In the genomic region with DNA sequence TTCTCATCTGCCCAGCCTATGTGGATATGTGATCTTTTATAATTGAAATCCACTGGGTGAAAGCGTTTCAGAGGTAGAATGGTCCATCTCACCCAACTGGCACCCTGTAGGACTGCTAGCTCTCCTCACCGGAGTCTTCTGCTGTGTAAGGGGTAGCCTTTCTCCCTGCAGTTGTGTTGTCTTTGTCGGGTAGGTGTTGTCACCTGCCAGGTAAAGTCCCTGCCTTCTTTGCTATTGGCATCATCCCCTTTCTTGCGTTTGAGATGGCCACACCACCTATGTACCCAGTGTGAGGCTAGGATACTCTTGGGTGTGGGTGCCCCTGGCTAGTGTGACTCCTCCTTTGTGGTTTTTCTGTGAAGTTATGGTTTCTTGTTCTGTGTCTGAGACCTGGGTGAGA, we compare ENCODE assay signal across 8 mouse cellular contexts. TPM values are rescaled to one million over a fixed set of nuclear protein-coding genes. Genes with fewer than 3 reads are reported as not detected.
DNase-seq lines count a peak whose midpoint lies in the region; ATAC-seq lines count a peak whose summit lies in the region.

No protein-coding gene starts in this region.

- peaks cover 38% of the 10 kb centered on the region for H3K4me1 ChIP-seq in kidney, embryonic 15.5 days
- H3K4me1 ChIP-seq in embryonic facial prominence, embryonic 10.5 days, result peaks cover 38% of the 10 kb centered on the region
- H3K4me1 ChIP-seq in hindbrain, embryonic 16.5 days (ENCODE audit: control insufficient read depth, insufficient read depth, low read depth, low read length), result peaks cover 33% of the 10 kb centered on the region
- peaks cover 37% of the 10 kb centered on the region for H3K4me1 ChIP-seq in midbrain, embryonic 16.5 days (ENCODE audit: control insufficient read depth, insufficient read depth, low read length)

- peaks cover 49% of the 10 kb centered on the region for H3K36me3 ChIP-seq in kidney, embryonic 15.5 days
- peaks cover 61% of the 10 kb centered on the region for H3K36me3 ChIP-seq in embryonic facial prominence, embryonic 10.5 days (replicated peaks)
- peaks cover 14% of the 10 kb centered on the region for H3K36me3 ChIP-seq in hindbrain, embryonic 16.5 days (ENCODE audit: control insufficient read depth, insufficient read depth, low read length)
- peaks cover 11% of the 10 kb centered on the region for H3K36me3 ChIP-seq in midbrain, embryonic 16.5 days (ENCODE audit: control insufficient read depth, insufficient read depth, low read length)

- no peak for DNase-seq in kidney, postnatal 10 days
- DNase-seq in embryonic facial prominence, embryonic 10.5 days (ENCODE audit: low spot score), result no peak
- no peak for DNase-seq in thymus, postnatal 36 days
- DNase-seq in adrenal gland, postnatal 10 days, result no peak
- no peak for DNase-seq in thymus, postnatal 14 days

- H3K4me2 ChIP-seq in kidney, embryonic 15.5 days, result peak overlapping the region; percentile 76
- peak overlapping the region; percentile 89 for H3K4me2 ChIP-seq in hindbrain, embryonic 16.5 days (ENCODE audit: low read length)
- H3K4me2 ChIP-seq in midbrain, embryonic 16.5 days (ENCODE audit: low read length), result peak overlapping the region; percentile 76

- H3K9ac ChIP-seq in kidney, embryonic 15.5 days, result peak overlapping the region; percentile 100
- H3K9ac ChIP-seq in hindbrain, embryonic 16.5 days (ENCODE audit: low read depth, low read length), result peak overlapping the region; percentile 96
- peak overlapping the region; percentile 96 for H3K9ac ChIP-seq in midbrain, embryonic 16.5 days (ENCODE audit: low read depth, low read length)

- H3K27ac ChIP-seq in kidney, embryonic 15.5 days, result no peak overlapping the region
- H3K27ac ChIP-seq in embryonic facial prominence, embryonic 10.5 days (replicated peaks), result peak overlapping the region; percentile 97; the same call in 1 of the 2 replicates
- H3K27ac ChIP-seq in hindbrain, embryonic 16.5 days (ENCODE audit: low read depth, low read length), result no peak overlapping the region
- no peak overlapping the region for H3K27ac ChIP-seq in midbrain, embryonic 16.5 days (ENCODE audit: low read length)

- 57% methylated on average over 4 of the region's 4 CpGs for WGBS in kidney, embryonic 15.5 days
- WGBS in embryonic facial prominence, embryonic 10.5 days, result 71% methylated on average over 4 of the region's 4 CpGs
- WGBS in hindbrain, embryonic 16.5 days, result 61% methylated on average over 4 of the region's 4 CpGs
- WGBS in midbrain, embryonic 16.5 days, result 69% methylated on average over 4 of the region's 4 CpGs

- H3K4me3 ChIP-seq in kidney, embryonic 15.5 days (replicated peaks), result peak overlapping the region; percentile 99
- peak overlapping the region; percentile 98 for H3K4me3 ChIP-seq in embryonic facial prominence, embryonic 10.5 days
- H3K4me3 ChIP-seq in hindbrain, embryonic 16.5 days (ENCODE audit: low read length), result peak overlapping the region; percentile 92
- peak overlapping the region; percentile 95 for H3K4me3 ChIP-seq in midbrain, embryonic 16.5 days (ENCODE audit: low read depth, low read length)

- no peaks in the 10 kb centered on the region for H3K27me3 ChIP-seq in kidney, embryonic 15.5 days
- H3K27me3 ChIP-seq in embryonic facial prominence, embryonic 10.5 days (replicated peaks; ENCODE audit: low read depth, poor library complexity, severe bottlenecking), result no peaks in the 10 kb centered on the region
- H3K27me3 ChIP-seq in hindbrain, embryonic 16.5 days (replicated peaks; ENCODE audit: control insufficient read depth, insufficient read depth, low read length), result no peaks in the 10 kb centered on the region
- no peaks in the 10 kb centered on the region for H3K27me3 ChIP-seq in midbrain, embryonic 16.5 days (ENCODE audit: control insufficient read depth, insufficient read depth, low read depth, low read length)

- no peak for ATAC-seq in kidney, embryonic 15.5 days (replicated peaks; ENCODE audit: low FRiP score)
- ATAC-seq in hindbrain, embryonic 16.5 days, result no peak
- ATAC-seq in midbrain, embryonic 16.5 days, result no peak

- no peaks in the 10 kb centered on the region for H3K9me3 ChIP-seq in kidney, embryonic 15.5 days (replicated peaks)
- H3K9me3 ChIP-seq in embryonic facial prominence, embryonic 10.5 days, result no peaks in the 10 kb centered on the region
- no peaks in the 10 kb centered on the region for H3K9me3 ChIP-seq in hindbrain, embryonic 16.5 days (ENCODE audit: control insufficient read depth, low read length)
- no peaks in the 10 kb centered on the region for H3K9me3 ChIP-seq in midbrain, embryonic 16.5 days (replicated peaks; ENCODE audit: control insufficient read depth, low read length, poor library complexity, severe bottlenecking)

RNA-seq across cellular contexts. Expression of gene Cnot3, which starts 1.6 kb away (rescaled TPM):
- polyA plus RNA-seq in kidney, embryonic 15.5 days (2015; fragmentation: Nextera tagmentation; extraction: Ambion mirVana), result 60.6 and 66.5 TPM in 2 replicates
- 85.6 and 88.0 TPM in 2 replicates for polyA plus RNA-seq in embryonic facial prominence, embryonic 10.5 days (2016; fragmentation: Nextera tagmentation; extraction: Ambion mirVana)
- 30.0 and 43.1 TPM in 2 replicates for polyA plus RNA-seq in hindbrain, embryonic 16.5 days (2015; fragmentation: Nextera tagmentation; extraction: Ambion mirVana)
- polyA plus RNA-seq in midbrain, embryonic 16.5 days (2015; fragmentation: Nextera tagmentation; extraction: Ambion mirVana), result 37.4 and 38.9 TPM in 2 replicates
- total RNA-seq in adrenal gland, postnatal 10 days (2021), result 10 to 100 TPM; 56.7 to 58.5 TPM

RNA-seq across cellular contexts. Expression of gene Prpf31, which starts 16.9 kb away (rescaled TPM):
- 110 and 116 TPM in 2 replicates for polyA plus RNA-seq in kidney, embryonic 15.5 days (2015; fragmentation: Nextera tagmentation; extraction: Ambion mirVana)
- polyA plus RNA-seq in embryonic facial prominence, embryonic 10.5 days (2016; fragmentation: Nextera tagmentation; extraction: Ambion mirVana), result 179 and 183 TPM in 2 replicates
- polyA plus RNA-seq in hindbrain, embryonic 16.5 days (2015; fragmentation: Nextera tagmentation; extraction: Ambion mirVana), result 84.2 and 88.8 TPM in 2 replicates
- 86.7 and 89.1 TPM in 2 replicates for polyA plus RNA-seq in midbrain, embryonic 16.5 days (2015; fragmentation: Nextera tagmentation; extraction: Ambion mirVana)
- total RNA-seq in adrenal gland, postnatal 10 days (2021), result 10 to 100 TPM; 34.5 to 39.4 TPM

RNA-seq across cellular contexts. Expression of gene Tfpt, which starts 16.9 kb away (rescaled TPM):
- polyA plus RNA-seq in kidney, embryonic 15.5 days (2015; fragmentation: Nextera tagmentation; extraction: Ambion mirVana), result 22.6 and 23.9 TPM in 2 replicates
- 31.0 and 33.0 TPM in 2 replicates for polyA plus RNA-seq in embryonic facial prominence, embryonic 10.5 days (2016; fragmentation: Nextera tagmentation; extraction: Ambion mirVana)
- polyA plus RNA-seq in hindbrain, embryonic 16.5 days (2015; fragmentation: Nextera tagmentation; extraction: Ambion mirVana), result 36.3 and 39.6 TPM in 2 replicates
- polyA plus RNA-seq in midbrain, embryonic 16.5 days (2015; fragmentation: Nextera tagmentation; extraction: Ambion mirVana), result 31.8 and 37.2 TPM in 2 replicates
- total RNA-seq in adrenal gland, postnatal 10 days (2021), result 10 to 100 TPM; 24.1 to 26.4 TPM

RNA-seq across cellular contexts. Expression of gene Leng1, which starts 19.0 kb away (rescaled TPM):
- polyA plus RNA-seq in kidney, embryonic 15.5 days (2015; fragmentation: Nextera tagmentation; extraction: Ambion mirVana), result 18.1 and 18.7 TPM in 2 replicates
- 15.8 and 17.8 TPM in 2 replicates for polyA plus RNA-seq in embryonic facial prominence, embryonic 10.5 days (2016; fragmentation: Nextera tagmentation; extraction: Ambion mirVana)
- polyA plus RNA-seq in hindbrain, embryonic 16.5 days (2015; fragmentation: Nextera tagmentation; extraction: Ambion mirVana), result 13.2 and 13.4 TPM in 2 replicates
- polyA plus RNA-seq in midbrain, embryonic 16.5 days (2015; fragmentation: Nextera tagmentation; extraction: Ambion mirVana), result 12.6 and 13.2 TPM in 2 replicates
- 10 to 100 TPM; 11.9 to 13.2 TPM for total RNA-seq in adrenal gland, postnatal 10 days (2021)

RNA-seq across cellular contexts. Expression of gene Ndufa3, which starts 29.5 kb away (rescaled TPM):
- 500 and 505 TPM in 2 replicates for polyA plus RNA-seq in kidney, embryonic 15.5 days (2015; fragmentation: Nextera tagmentation; extraction: Ambion mirVana)
- 365 and 398 TPM in 2 replicates for polyA plus RNA-seq in embryonic facial prominence, embryonic 10.5 days (2016; fragmentation: Nextera tagmentation; extraction: Ambion mirVana)
- polyA plus RNA-seq in hindbrain, embryonic 16.5 days (2015; fragmentation: Nextera tagmentation; extraction: Ambion mirVana), result 461 and 526 TPM in 2 replicates
- polyA plus RNA-seq in midbrain, embryonic 16.5 days (2015; fragmentation: Nextera tagmentation; extraction: Ambion mirVana), result 375 and 400 TPM in 2 replicates
- 1,000 to 10,000 TPM; 1,038 to 1,129 TPM for total RNA-seq in adrenal gland, postnatal 10 days (2021)
